Mouse (Mus musculus) mature B cell (primary cell): ENCODE results near the gene Ndnf.

Source experiments
- in situ Hi-C: fragments of 300-500 bp; cut with MboI; formaldehyde crosslinking; loops from 2 replicates; pipeline ENCODE4 v1.14.3; 2019

Gene Ndnf

DNA sequence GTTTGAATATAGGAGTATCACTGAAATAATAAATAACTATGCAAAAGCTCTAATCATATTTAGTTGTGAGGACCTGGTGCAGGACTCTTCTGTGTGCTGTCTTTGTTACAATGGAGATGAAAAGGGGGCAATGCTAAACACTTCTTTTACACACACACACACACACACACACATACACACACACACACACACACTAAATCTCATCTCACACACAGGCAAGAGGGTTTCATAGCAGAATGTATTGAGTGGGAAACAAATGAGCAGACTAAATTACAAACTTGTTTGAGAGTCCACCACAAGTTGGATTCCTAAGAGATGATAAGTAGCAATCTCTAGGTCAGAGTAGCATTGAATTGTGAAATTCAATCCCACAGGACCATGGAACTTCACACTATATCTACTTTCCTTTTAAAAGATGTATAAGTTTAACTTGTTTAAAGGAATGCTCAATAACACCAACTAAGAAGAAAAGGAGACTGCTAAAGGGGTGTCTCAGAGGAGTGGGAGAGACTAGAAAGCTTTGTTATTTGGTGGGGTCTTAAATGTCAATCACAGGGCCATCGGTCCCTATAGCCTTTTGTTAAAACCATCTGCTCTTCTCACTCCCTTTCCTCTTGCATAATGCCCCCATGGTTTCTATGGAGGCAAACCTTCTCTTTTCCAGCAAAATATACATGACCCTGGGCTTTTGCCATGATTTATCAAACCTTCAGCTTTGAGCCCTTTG is 71.9 kb downstream of the Ndnf start:
- in situ Hi-C loops, result no loop called here

GRCm38 (mm10) chr6:65743871-65744202 is 72.4 kb downstream of the Ndnf start:
- in situ Hi-C loops, result no loop called here

DNA sequence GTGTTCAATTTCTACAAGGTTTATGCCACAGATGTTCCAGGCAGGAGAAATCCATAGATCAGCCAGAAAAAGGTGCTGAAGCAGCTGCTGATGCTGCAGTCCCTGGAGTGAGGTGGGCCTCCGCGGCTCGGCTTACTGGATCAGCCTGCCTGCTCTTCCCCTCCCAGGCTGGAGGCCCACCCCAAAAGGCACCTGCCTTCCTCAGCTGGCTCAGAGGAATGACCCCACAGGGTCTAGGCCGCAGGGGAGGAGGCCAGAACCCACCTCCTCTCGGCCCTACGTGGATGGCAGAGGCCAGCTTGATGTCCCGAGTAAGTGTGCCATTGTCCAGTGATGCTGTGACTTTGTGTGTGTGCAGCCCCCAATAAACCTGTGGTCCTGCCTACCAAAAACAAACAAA is 86.8 kb downstream of the Ndnf start:
- in situ Hi-C loops, result no loop called here

DNA sequence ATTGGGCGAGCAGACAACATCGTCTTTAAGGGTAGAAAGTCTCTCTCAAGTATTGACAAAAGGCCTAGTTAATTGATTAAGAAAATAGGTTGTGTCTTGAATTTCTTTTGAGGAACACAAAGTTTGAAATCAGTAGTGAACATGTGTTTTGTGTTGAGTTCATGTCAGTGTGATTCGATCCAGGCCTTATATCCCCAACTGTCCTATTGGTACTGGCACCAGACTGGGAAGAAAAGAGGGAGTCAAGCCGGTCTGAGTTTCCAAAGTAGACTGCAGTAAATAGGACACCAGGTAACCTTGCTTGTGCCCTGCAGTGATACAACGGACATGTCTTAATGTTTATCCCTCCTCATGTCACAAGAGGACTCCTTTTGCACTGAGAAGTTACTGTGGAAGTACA is 87.8 kb downstream of the Ndnf start:
- in situ Hi-C loops, result no loop called here

- in situ Hi-C loops, result no loop called here
Measured at GRCm38 (mm10) chr6:65760073-65760472, 88.7 kb downstream of the Ndnf start.
